Mouse (Mus musculus): ENCODE results near the gene Pou1f1.

- no peak for TF ChIP-seq CTCF (IDR thresholded peaks at IDR 0.05; ENCODE audit: insufficient read depth, low read length)
- TF ChIP-seq POLR2A (IDR thresholded peaks at IDR 0.05; ENCODE audit: borderline replicate concordance, extremely low read depth, low read depth, low read length) = no peak
These were observed 48.5 kb downstream of the Pou1f1 start for GRCm38 (mm10) chr16:65568853-65569252.

Data from lung, adult 2 months (tissue).